Mouse (Mus musculus): ENCODE data around the gene Gm17662. TPM values are rescaled to one million over a fixed set of nuclear protein-coding genes. Genes with fewer than 3 reads are reported as not detected.

Gene Gm17662
- not detected for total RNA-seq (2021)

DNA sequence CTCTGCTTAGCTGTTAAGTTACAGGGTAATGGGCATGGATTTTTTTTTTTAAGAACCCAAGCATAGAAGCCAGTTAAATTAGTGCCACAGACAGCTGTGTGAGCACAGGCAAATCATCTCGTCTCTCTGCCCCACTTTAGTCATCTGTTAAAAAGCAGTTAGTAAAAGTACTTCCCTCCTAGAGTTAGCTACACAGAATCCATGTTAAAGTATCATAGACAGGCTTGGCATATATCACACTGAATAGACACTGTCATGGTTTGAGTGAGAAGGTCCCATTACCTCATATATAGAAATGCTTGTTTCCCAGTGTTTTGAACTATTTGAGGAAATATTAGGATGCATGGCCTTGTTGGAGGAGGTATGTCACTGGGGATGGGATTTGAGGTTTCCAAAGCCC lies at the start of gene Gm17662:
TSS of gene Gm17662 (plus strand) at position 301 of the 400 bp plus-strand sequence.
- DNase-seq (ENCODE audit: low spot score in 2 of 2) = no peak
- intact Hi-C loops (cut with DNase I) = no loop called here

- no peak for DNase-seq (ENCODE audit: low spot score in 2 of 2)
- intact Hi-C loops (cut with DNase I) = no loop called here
These were observed 46.3 kb upstream of the Gm17662 start for GRCm38 (mm10) chr4:104810710-104811286.

DNA sequence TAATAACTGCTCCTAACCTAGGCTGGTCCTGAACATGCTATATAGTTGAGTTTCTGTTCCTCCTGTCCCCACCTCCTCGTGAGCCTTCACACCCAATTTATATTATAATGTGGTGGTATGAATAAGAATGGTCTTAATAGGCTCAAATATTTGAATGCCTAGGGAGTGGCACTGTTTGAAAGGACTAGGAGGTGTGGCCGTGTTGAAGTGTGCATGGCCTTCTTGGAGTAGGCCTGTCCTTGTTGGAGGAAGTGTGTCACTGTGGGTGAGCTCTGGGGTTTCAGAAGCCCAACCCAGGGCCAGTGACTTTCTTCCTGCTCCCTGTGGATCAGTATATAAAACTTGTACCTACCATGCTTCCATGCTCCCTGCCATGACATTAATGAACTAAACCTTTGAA lies 43.5 kb upstream of the Gm17662 start:
- intact Hi-C loops (cut with DNase I) = no loop called here

GRCm38 (mm10) chr4:104816519-104817232 lies 40.5 kb upstream of the Gm17662 start:
- intact Hi-C loops (cut with DNase I) = no loop called here
- no peak for DNase-seq (ENCODE audit: low spot score in 2 of 2)

More for the DNA sequence above, 43.5 kb upstream of the Gm17662 start:
- DNase-seq (ENCODE audit: low spot score in 2 of 2) = no peak

DNA sequence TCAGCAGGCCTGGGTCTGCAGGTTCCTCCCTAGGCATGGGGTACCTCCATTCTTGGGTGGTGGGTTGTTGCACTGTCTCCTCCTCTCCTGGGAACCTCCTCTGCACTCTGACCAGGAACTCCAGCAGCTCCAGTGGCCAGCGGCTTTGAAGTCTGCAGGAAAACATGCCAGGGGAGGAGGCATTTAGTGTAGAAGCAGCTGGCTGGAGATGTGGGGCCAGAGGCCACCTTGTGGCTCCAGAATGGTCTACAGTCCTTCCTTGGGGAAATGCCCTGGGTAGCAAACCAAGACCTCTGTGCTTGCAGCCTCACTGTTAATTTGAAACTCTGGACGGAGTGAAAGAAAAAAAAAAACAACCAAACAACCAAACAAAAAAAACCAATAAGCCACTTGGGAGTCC lies 39.6 kb upstream of the Gm17662 start:
- no peak for DNase-seq (ENCODE audit: low spot score in 2 of 2)
- intact Hi-C loops (cut with DNase I) = no loop called here

- intact Hi-C loops (cut with DNase I) = no loop called here
These were observed 38.1 kb upstream of the Gm17662 start for GRCm38 (mm10) chr4:104818986-104819385.

DNA sequence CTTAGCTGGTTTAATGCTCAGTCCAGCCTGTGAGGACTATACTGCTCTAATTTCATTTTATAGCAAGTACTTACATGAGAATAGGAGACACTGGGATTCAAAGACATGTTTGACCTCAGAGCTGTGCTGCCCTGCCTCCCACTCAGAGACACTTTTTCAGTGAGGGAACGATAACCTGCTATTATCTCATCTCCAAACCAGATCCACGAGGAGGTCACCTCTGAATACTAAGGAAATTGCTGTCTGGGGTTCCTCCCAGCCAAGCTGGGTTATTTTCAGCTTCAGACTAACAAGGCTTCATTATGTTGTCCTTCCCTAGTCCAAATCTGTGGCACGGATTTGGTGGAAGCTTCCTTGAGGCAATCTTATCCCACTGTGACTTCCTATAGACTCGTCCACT lies 37.2 kb upstream of the Gm17662 start:
- intact Hi-C loops (cut with DNase I) = no loop called here
- no peak for DNase-seq (ENCODE audit: low spot score in 2 of 2)

More at GRCm38 (mm10) chr4:104818986-104819385, 38.1 kb upstream of the Gm17662 start:
- no peak for DNase-seq (ENCODE audit: low spot score in 2 of 2)

DNA sequence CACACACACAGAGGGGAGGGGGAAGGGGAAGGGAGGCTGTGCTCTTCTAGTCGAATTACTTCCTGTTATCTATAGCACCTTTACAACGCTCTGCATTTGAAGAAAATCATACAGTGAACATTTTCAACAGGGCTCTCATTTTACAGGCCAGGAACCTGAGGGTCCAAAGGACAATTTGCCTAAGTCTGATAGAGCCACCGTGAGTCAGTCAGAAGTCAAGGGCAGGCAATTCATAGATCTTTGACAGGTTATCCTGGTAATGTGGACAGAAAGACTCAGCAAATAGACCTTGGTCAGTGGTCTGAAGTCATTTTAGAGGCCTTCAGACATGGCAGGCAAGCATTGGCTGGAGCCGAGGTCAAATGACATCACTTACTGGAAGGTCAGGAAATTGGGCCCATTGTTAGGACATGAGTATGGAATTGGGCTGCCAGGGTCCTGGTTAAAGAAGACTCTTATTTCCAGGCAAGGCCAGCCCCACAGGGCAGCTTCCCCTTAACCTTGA lies 33.5 kb upstream of the Gm17662 start:
- no peak for DNase-seq (ENCODE audit: low spot score in 2 of 2)
- intact Hi-C loops (cut with DNase I) = no loop called here

- intact Hi-C loops (cut with DNase I) = no loop called here
- DNase-seq (ENCODE audit: low spot score in 2 of 2) = no peak
These were observed 32.6 kb upstream of the Gm17662 start for GRCm38 (mm10) chr4:104824381-104825077.

DNA sequence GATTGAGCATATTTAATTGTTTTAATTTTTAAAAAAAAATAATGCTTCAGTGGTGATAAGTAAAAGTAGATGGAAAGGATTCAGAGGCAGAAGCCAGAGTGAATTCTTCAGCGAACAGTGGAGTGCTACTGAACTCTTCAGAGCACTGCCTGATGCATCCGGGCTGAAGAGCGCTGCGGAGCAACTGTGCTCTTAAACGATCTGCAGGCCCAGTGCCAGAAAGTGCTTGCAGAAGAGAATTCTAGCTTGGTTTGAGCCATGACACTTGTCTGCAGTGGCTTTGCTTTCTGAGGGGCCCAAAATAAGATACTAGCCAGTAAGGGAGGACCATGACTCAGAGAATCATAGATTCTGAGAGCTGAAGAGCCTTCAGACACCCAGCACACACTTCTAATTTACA lies 28.2 kb upstream of the Gm17662 start:
- no peak for DNase-seq (ENCODE audit: low spot score in 2 of 2)
- intact Hi-C loops (cut with DNase I) = no loop called here

DNA sequence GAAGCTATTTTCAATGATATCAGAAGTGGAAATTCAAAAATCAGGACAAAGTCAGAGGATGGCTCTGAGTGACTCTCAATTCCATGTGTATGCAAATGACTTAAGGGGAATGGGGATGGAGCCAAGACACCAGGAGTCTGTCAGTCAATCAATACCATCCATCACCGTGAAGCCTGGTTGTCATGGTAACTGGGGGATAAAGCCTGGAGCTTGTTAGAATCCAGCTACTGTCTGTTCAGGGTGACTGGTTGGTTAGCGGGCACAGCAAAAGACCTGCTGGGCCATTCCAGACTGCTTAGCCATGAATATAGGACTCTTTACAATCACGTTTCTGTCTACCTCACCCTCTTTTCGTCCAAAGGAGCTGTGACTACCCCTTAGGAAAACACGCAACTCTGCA lies 22.0 kb upstream of the Gm17662 start:
- intact Hi-C loops (cut with DNase I) = no loop called here
- no peak for DNase-seq (ENCODE audit: low spot score in 2 of 2)

GRCm38 (mm10) chr4:104838342-104838741 lies 18.8 kb upstream of the Gm17662 start:
- no peak for DNase-seq (ENCODE audit: low spot score in 2 of 2)
- intact Hi-C loops (cut with DNase I) = no loop called here

GRCm38 (mm10) chr4:104842204-104842603 lies 14.9 kb upstream of the Gm17662 start:
- DNase-seq (ENCODE audit: low spot score in 2 of 2) = no peak
- intact Hi-C loops (cut with DNase I) = no loop called here

GRCm38 (mm10) chr4:104843546-104843945 lies 13.6 kb upstream of the Gm17662 start:
- DNase-seq (ENCODE audit: low spot score in 2 of 2) = no peak
- intact Hi-C loops (cut with DNase I) = no loop called here

DNA sequence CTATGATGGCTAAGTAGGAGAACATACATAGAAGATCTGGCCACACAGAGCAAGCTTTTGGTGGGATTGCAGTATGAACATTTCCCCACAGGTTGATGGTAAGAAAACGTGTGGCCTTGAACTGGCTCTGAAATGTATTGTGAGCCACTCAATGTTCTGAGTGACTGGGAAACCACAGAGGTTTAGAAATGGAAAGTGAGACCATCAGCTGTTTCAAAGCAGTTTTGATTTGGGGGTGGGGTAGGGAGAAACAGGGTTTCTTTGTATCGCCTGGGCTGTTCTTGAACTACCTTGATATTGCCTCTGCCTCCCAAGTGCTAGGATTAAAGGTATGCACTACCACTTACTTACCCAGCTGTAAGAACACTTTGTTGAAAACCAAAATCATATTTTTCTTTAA lies 1.9 kb upstream of the Gm17662 start:
- intact Hi-C loops (cut with DNase I) = no loop called here
- no peak for DNase-seq (ENCODE audit: low spot score in 2 of 2)

DNA sequence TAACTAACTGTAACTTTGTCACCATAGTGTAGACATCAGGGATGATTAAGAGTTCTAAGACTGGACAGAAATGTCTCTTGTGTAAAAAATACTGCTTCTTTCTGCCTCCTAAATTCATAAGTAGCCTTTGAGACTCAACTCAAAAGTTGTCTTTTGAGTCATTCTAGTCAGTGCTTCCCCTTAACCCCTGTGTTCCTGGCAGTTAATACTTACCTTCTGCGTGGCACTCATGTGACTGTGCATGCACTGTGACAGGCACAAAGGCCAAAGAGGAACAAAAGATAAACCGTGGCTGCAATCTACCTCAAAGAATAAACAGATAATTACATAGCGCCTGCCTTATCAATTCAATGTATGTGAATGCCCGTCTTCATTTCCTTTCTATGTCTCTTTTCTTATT lies 694 bp downstream of the Gm17662 start:
- DNase-seq (ENCODE audit: low spot score in 2 of 2) = no peak
- intact Hi-C loops (cut with DNase I) = no loop called here

GRCm38 (mm10) chr4:104861241-104861640 lies 4.1 kb downstream of the Gm17662 start:
- no peak for DNase-seq (ENCODE audit: low spot score in 2 of 2)
- intact Hi-C loops (cut with DNase I) = loop anchor here (5.0 kb wide), 1 partner anchor 59 kb away; no protein-coding TSS in a partner anchor

- DNase-seq (ENCODE audit: low spot score in 2 of 2) = no peak
- intact Hi-C loops (cut with DNase I) = loop anchor here (5.0 kb wide), 1 partner anchor 62 kb away; no protein-coding TSS in a partner anchor
These were observed 7.3 kb downstream of the Gm17662 start for GRCm38 (mm10) chr4:104864397-104864796.

- intact Hi-C loops (cut with DNase I) = no loop called here
- DNase-seq (ENCODE audit: low spot score in 2 of 2) = no peak
These were observed 12.5 kb downstream of the Gm17662 start for GRCm38 (mm10) chr4:104869581-104869980.

DNA sequence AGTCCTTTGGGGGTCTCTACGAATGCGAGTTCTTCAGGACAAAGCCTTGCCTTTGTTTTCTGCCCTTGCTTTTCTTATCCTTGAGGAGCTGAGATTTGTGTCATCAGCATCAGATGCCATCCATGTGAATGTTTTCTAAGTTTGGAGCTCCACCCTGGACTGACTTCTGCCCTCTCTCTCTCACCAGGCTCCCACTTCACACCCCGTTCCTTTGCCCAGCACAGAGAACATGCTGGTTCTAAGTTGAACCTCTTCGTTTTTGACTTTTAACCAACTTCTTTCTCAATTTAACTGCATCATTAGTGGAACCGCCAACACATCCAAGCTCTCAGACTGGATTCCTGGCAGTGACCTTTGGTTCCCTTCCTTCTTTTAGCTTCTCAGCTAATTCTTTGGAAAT lies 13.1 kb downstream of the Gm17662 start:
- intact Hi-C loops (cut with DNase I) = no loop called here
- DNase-seq (ENCODE audit: low spot score in 2 of 2) = no peak

DNA sequence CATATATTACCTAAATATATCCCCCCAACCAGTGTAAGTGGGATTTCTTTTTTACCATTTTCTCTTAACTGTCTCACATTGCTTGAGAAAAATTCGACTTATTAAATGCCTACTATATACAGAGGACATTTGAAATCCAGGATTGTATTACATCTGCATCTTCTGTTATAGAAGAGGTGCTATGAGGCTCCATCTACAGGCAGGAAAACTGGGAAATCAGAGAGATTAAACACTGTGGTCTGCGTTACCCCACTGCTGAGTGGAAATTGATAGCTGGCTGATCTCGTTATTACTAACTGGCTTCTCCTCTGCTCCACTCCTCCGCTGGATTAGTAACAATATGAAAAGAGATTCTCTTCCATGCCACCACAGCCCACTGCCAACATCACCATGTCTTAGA lies 18.7 kb downstream of the Gm17662 start:
- DNase-seq (ENCODE audit: low spot score in 2 of 2) = no peak
- intact Hi-C loops (cut with DNase I) = no loop called here
